Mouse (Mus musculus): ENCODE measurements around the gene Zfp799.

Gene Zfp799

GRCm38 (mm10) chr17:32786944-32787343, 43.1 kb downstream of the Zfp799 start:
- DNase-seq, result no peak

GRCm38 (mm10) chr17:32785656-32786055, 44.4 kb downstream of the Zfp799 start:
- DNase-seq, result no peak

GRCm38 (mm10) chr17:32777564-32777963, 52.5 kb downstream of the Zfp799 start:
- no peak for DNase-seq

- no peak for DNase-seq
These were observed 58.8 kb downstream of the Zfp799 start for GRCm38 (mm10) chr17:32771213-32771612.

GRCm38 (mm10) chr17:32766422-32766821, 63.6 kb downstream of the Zfp799 start:
- DNase-seq, result no peak

All from thymus, adult 18-20 months (tissue).